Mouse (Mus musculus) MEL (cell line): ENCODE data around the gene Mesp2.

Experiments
- CTCF ChIP-seq, 3 experiments: IDR thresholded peaks in 2 of 3; conservative IDR thresholded peaks in 1 of 3; 2 replicates each; pipeline ENCODE4 v1.5.1; 2011 to 2012; ENCODE audit warnings: low read length in 3 of 3, low read depth in 2 of 3, mild to moderate bottlenecking in 2 of 3, improper control_type of control experiment in 1 of 3, inconsistent platforms in 1 of 3, mixed read lengths in 1 of 3, moderate library complexity in 1 of 3; ENCODE audit not compliant: control insufficient read depth in 1 of 3, insufficient read depth in 1 of 3, poor library complexity in 1 of 3, severe bottlenecking in 1 of 3
- E2F4 ChIP-seq: IDR thresholded peaks from 2 replicates; pipeline ENCODE4 v1.6.1; 2011; ENCODE audit warnings: low read depth, low read length, improper control_type of control experiment, borderline replicate concordance
- EP300 ChIP-seq, 2 experiments: IDR thresholded peaks; 2 replicates each; pipeline ENCODE4 v1.6.1; 2011; ENCODE audit warnings: improper control_type of control experiment in 2 of 2, low read length in 2 of 2, low read depth in 1 of 2, mild to moderate bottlenecking in 1 of 2
- GABPA ChIP-seq: IDR thresholded peaks from 2 replicates; pipeline ENCODE4 v1.6.1; 2012; ENCODE audit warnings: low read depth, mild to moderate bottlenecking, inconsistent platforms, low read length, improper control_type of control experiment, moderate library complexity
- MAZ ChIP-seq: IDR thresholded peaks from 2 replicates; pipeline ENCODE4 v1.6.1; 2012; ENCODE audit warnings: low read depth, mild to moderate bottlenecking, inconsistent platforms, low read length, improper control_type of control experiment
- MEF2A ChIP-seq: IDR thresholded peaks from 2 replicates; pipeline ENCODE4 v1.6.1; 2014; ENCODE audit warnings: low read depth, mild to moderate bottlenecking, inconsistent platforms, low read length, improper control_type of control experiment; ENCODE audit not compliant: poor library complexity, insufficient replicate concordance, severe bottlenecking; ENCODE audit errors: extremely low read depth
- NELFE ChIP-seq: IDR thresholded peaks from 2 replicates; pipeline ENCODE4 v1.6.1; 2011; ENCODE audit warnings: low read depth, low read length, improper control_type of control experiment
- POLR2A ChIP-seq, 2 experiments: IDR thresholded peaks; 2 replicates each; pipeline ENCODE4 v1.6.1; 2011 to 2012; ENCODE audit warnings: low read length in 2 of 2, mild to moderate bottlenecking in 2 of 2, control low read depth in 1 of 2, improper control_type of control experiment in 1 of 2, low read depth in 1 of 2, moderate library complexity in 1 of 2; ENCODE audit not compliant: control insufficient read depth in 1 of 2, insufficient read depth in 1 of 2, poor library complexity in 1 of 2
- POLR2AphosphoS2 ChIP-seq: IDR thresholded peaks from 2 replicates; pipeline ENCODE4 v1.6.1; 2011; ENCODE audit warnings: low read length, improper control_type of control experiment
- RCOR1 ChIP-seq: IDR thresholded peaks from 2 replicates; pipeline ENCODE4 v1.6.1; 2012; ENCODE audit warnings: low read depth, mild to moderate bottlenecking, inconsistent platforms, low read length, improper control_type of control experiment
- TBP ChIP-seq: IDR thresholded peaks from 2 replicates; pipeline ENCODE4 v1.8.0; 2011; ENCODE audit warnings: low read depth, low read length, improper control_type of control experiment
- USF1 ChIP-seq: IDR thresholded peaks from 2 replicates; pipeline ENCODE4 v1.6.1; 2014; ENCODE audit warnings: low read depth, mild to moderate bottlenecking, inconsistent platforms, low read length, improper control_type of control experiment, moderate library complexity
- ZNF384 ChIP-seq: IDR thresholded peaks from 2 replicates; pipeline ENCODE4 v1.6.1; 2012; ENCODE audit warnings: low read depth, mild to moderate bottlenecking, inconsistent platforms, low read length, improper control_type of control experiment

GRCm38 (mm10) chr7:79803887-79804286 lies 6.6 kb upstream of the Mesp2 start:
- TF ChIP-seq EP300 (IDR thresholded peaks at IDR 0.05; ENCODE audit: low read depth in 1 of 2, low read length in 2 of 2) (no peak), RCOR1 (no peak), GABPA (no peak), CTCF (IDR thresholded peaks at IDR 0.05 in 2 of 3, conservative IDR thresholded peaks at IDR 0.05 in 1 of 3; ENCODE audit: control insufficient read depth in 1 of 3, insufficient read depth in 1 of 3, low read depth in 2 of 3, low read length in 3 of 3, poor library complexity in 1 of 3, severe bottlenecking in 1 of 3) (no peak), E2F4 (no peak), POLR2A (IDR thresholded peaks at IDR 0.05; ENCODE audit: control insufficient read depth in 1 of 2, insufficient read depth in 1 of 2, low read depth in 1 of 2, low read length in 2 of 2, poor library complexity in 1 of 2) (no peak), ZNF384 (no peak), TBP (no peak), MAZ (no peak), USF1 (no peak), POLR2AphosphoS2 (no peak), MEF2A (no peak), NELFE (no peak)
